Mouse (Mus musculus) left cerebral cortex, adult 8-10 months (tissue): ENCODE measurements around the gene Tuba3b. TPM values are rescaled to one million over a fixed set of nuclear protein-coding genes. Genes with fewer than 3 reads are reported as not detected.

Experiments
- DNase-seq, 2 experiments: peaks; one replicate each; pipeline ENCODE4 v3.0.0; 2022; ENCODE audit warnings: low spot score in 2 of 2
- total RNA-seq, 4 experiments: library from RNA; stranded (reverse); gene quantifications; 2 replicates each; pipeline ENCODE4 v1.2.4; 2022

Gene Tuba3b
- total RNA-seq, 4 experiments from 2014 or later = not detected

DNA sequence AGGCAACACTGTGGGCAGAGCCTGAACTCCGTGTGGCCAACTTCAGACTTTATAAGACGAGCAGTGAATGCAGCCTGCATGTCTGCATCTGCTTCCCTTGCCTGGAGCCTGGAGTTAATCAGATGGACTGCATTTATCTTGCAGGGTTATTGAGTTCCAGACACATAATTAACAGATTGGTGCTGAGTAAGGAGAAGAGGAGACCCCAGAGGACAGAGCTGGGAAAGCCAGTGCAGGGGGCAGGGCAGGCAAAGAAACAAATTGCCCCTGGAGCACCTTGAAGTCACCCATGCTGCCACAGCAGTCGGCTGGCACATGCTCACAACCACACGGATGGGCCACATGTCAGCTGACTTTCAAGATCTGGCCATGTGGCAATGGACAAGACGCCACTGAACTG lies 48.7 kb downstream of the Tuba3b start:
- DNase-seq = no peak

- DNase-seq = no peak
Measured at GRCm38 (mm10) chr6:145665751-145666150, 50.2 kb downstream of the Tuba3b start.

GRCm38 (mm10) chr6:145667654-145668053 lies 52.1 kb downstream of the Tuba3b start:
- no peak for DNase-seq

DNA sequence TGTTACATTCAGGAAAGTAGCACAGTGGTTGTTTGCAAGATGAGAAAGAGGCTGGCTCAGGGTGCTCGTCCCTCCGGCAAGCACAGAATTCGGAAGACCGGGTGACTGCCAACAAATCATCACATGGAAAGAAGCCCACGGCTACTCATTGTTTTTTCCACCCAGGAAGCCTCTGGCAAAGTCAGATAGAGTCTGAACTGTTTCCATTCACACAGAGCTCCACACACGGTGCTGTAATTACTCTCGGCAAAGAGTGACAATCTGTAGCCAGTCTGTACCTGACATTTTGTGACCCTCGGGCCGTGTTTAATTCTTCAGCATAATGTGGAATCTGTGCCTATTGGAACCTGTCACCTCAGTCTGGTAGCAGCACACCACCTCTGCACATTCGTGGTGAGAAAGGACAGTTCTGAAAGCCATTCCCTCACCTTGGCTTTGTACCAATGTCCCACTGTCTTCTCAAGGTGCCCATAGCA lies 54.1 kb downstream of the Tuba3b start:
- DNase-seq = no peak

Other genes with a start within 250 kb of the Tuba3b start
- 1 to 10 TPM; 2.1 to 3.5 (median 2.7) TPM for gene Lmntd1, start 1.4 kb upstream of the Tuba3b start, total RNA-seq
- gene Rassf8, start 131.0 kb downstream of the Tuba3b start, total RNA-seq = 10 to 100 TPM; 17.1 to 25.1 (median 22.0) TPM
- 10 to 100 TPM; 53.1 to 72.2 (median 64.1) TPM for gene Bhlhe41, start 249.8 kb downstream of the Tuba3b start, total RNA-seq